ENCODE assay signal across 23 mouse cellular contexts in genomic region chr7:26489514-26489913, GRCm38 (mm10). TPM values are rescaled to one million over a fixed set of nuclear protein-coding genes. Genes with fewer than 3 reads are reported as not detected.
DNase-seq lines count a peak whose midpoint lies in the region; ATAC-seq lines count a peak whose summit lies in the region.
"Not testable (repeated sequence)": the region's sequence is repeated elsewhere in the genome, so short reads cannot be mapped to it uniquely, and the experiment has no call there.
"Had no signal": no experiment of that assay in that cellular context is flagged by ENCODE, and none has a peak within 500 bp of the region (broad histone marks: within the 10 kb centered on the region; RNA-seq: fewer than 3 reads in every experiment).

No protein-coding gene starts in this region.

- DNase-seq in 416B (ENCODE audit: low read depth) (peak; percentile 5), ES-E14 (ENCODE audit: low read depth, low spot score) (peak; percentile 36), NIH3T3 (ENCODE audit: low read depth) (peak; percentile 9), WW6 (ENCODE audit: low read depth, low spot score) (peak; percentile 11)
- DNase-seq in embryonic facial prominence, embryonic 11.5 days (ENCODE audit: low spot score), result peak; percentile 0
- DNase-seq in kidney, postnatal 4 days, result peak; percentile 3 to 8
- peak; percentile 24 for DNase-seq in mesoderm, embryonic 11.5 days (ENCODE audit: low read depth, low spot score)

- 82% methylated on average over 18 of the region's 18 CpGs for WGBS in embryonic facial prominence, embryonic 11.5 days

- not testable (repeated sequence) for H3K4me2 ChIP-seq in embryonic facial prominence, embryonic 11.5 days (ENCODE audit: low read depth, low read length)

- not testable (repeated sequence) for H3K9me3 ChIP-seq in ES-E14 (ENCODE audit: control insufficient read depth, insufficient read depth, low read depth, low read length); embryonic facial prominence, embryonic 11.5 days (replicated peaks; ENCODE audit: control insufficient read depth, low read length)

- not testable (repeated sequence) for H3K27me3 ChIP-seq in embryonic facial prominence, embryonic 11.5 days (ENCODE audit: control insufficient read depth, insufficient read depth, low read length)

- not testable (repeated sequence) for H3K9ac ChIP-seq in ES-E14 (ENCODE audit: insufficient read depth, low read depth, low read length, poor library complexity, severe bottlenecking); embryonic facial prominence, embryonic 11.5 days (replicated peaks; ENCODE audit: low read length)

- not testable (repeated sequence) for ATAC-seq in embryonic facial prominence, embryonic 11.5 days (replicated peaks; ENCODE audit: insufficient number of reproducible peaks, low FRiP score, low TSS enrichment, low read depth)

- in situ Hi-C loops in ES-E14 (cut with MboI; ENCODE audit: low sequenced_read_pairs in 2 of 2, unreplicated experiment in 2 of 2), result not testable (repeated sequence)

- not testable (repeated sequence) for H3K36me3 ChIP-seq in ES-E14 (ENCODE audit: control insufficient read depth, insufficient read depth, low read length, poor library complexity, severe bottlenecking); embryonic facial prominence, embryonic 11.5 days (replicated peaks; ENCODE audit: control insufficient read depth, insufficient read depth, low read depth, low read length)

- not testable (repeated sequence) for H3K27ac ChIP-seq in ES-E14 (ENCODE audit: insufficient read depth, low read depth, low read length, poor library complexity, severe bottlenecking); embryonic facial prominence, embryonic 11.5 days (replicated peaks; ENCODE audit: low read depth, low read length)

- not testable (repeated sequence) for H3K4me3 ChIP-seq in ES-E14 (ENCODE audit: insufficient read depth in 1 of 2, low read depth in 1 of 2, low read length in 2 of 2, poor library complexity in 1 of 2, severe bottlenecking in 1 of 2); embryonic facial prominence, embryonic 11.5 days (ENCODE audit: low read depth, low read length)

- H3K4me1 ChIP-seq in ES-E14 (ENCODE audit: control insufficient read depth in 2 of 2, insufficient read depth in 2 of 2, low read length in 2 of 2, poor library complexity in 1 of 2); embryonic facial prominence, embryonic 11.5 days (ENCODE audit: control insufficient read depth, insufficient read depth, low read length): not testable (repeated sequence)

RNA-seq across cellular contexts. Expression of gene Nlrp9a, which starts 45.3 kb away (rescaled TPM):
- total RNA-seq in ES-E14 (2012; rRNA removed), result not detected in 2 replicates
- not detected in 2 replicates for polyA plus RNA-seq in embryonic facial prominence, embryonic 11.5 days (2014; fragmentation: Nextera tagmentation; extraction: Ambion mirVana)
- total RNA-seq: adrenal gland, adult 18-20 months; adrenal gland, adult 8-10 months; adrenal gland, postnatal 14 days; adrenal gland, postnatal 36 days had no signal
- polyA plus RNA-seq: activated CD4-positive, CD25-positive, alpha-beta regulatory T cell, adult 4 months; C2C12; cerebellum, adult 2 months; cortical plate, adult 2 months; embryonic facial prominence, embryonic 10.5 days; embryonic facial prominence, embryonic 13.5 days; embryonic facial prominence, embryonic 15.5 days; erythroblast, embryonic 14.5 days; forebrain, embryonic 10.5 days; forebrain, embryonic 12.5 days; forebrain, embryonic 14.5 days; forebrain, embryonic 16.5 days had no signal

RNA-seq across cellular contexts. Expression of gene Nlrp4a, which starts 54.6 kb away (rescaled TPM):
- 1.8 and 3.3 TPM in 2 replicates for total RNA-seq in ES-E14 (2012; rRNA removed)
- polyA plus RNA-seq in embryonic facial prominence, embryonic 11.5 days (2014; fragmentation: Nextera tagmentation; extraction: Ambion mirVana), result not detected in 2 replicates
- total RNA-seq: adrenal gland, adult 18-20 months; adrenal gland, adult 8-10 months; adrenal gland, postnatal 14 days; adrenal gland, postnatal 36 days had no signal
- polyA plus RNA-seq: activated CD4-positive, CD25-positive, alpha-beta regulatory T cell, adult 4 months; C2C12; cerebellum, adult 2 months; cortical plate, adult 2 months; embryonic facial prominence, embryonic 10.5 days; embryonic facial prominence, embryonic 13.5 days; embryonic facial prominence, embryonic 15.5 days; erythroblast, embryonic 14.5 days; forebrain, embryonic 10.5 days; forebrain, embryonic 12.5 days; forebrain, embryonic 14.5 days; forebrain, embryonic 16.5 days had no signal
